Mouse (Mus musculus): ENCODE measurements at regions not wholly inside any gene's neighbourhood (a gene's known extent, or its start where the extent isn't known, plus 50 kb on each side); places are given as distances from the start of the nearest gene placed in this dataset.

DNA sequence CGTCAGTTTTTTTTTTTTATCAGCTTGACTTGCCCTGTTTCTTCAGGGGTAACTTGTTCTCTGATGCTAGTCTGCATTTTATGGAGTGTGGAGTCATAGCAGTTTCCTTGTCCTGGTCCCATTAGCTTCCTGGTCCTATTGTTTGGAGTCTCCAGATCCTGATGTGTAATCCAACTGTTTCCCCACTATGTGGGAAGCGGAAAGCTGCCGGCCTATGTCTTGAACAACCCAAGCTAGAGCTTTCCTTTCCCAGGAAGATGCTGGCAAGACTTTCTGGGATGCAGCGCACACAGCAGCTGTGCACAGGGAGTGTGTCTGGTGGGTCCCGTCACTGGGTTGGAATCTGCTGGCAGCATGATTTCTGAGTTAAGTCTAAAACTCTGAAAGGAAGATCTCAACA lies 82.1 kb upstream of the Arglu1 start:
- TF ChIP-seq CTCF (IDR thresholded peaks at IDR 0.05): no peak
- TF ChIP-seq POLR2A (IDR thresholded peaks at IDR 0.05; ENCODE audit: insufficient read depth, low read depth, low read length): no peak

All from heart, adult 2 months (tissue).